Mouse (Mus musculus) stomach, postnatal 0 days (tissue): Measurements from ENCODE around the gene Nos2.

ENCODE experiments used
- CTCF ChIP-seq: IDR thresholded peaks from 2 replicates; pipeline ENCODE4 v1.5.1; 2016; ENCODE audit warnings: antibody characterized with exemption, low read depth, mild to moderate bottlenecking, moderate library complexity
- EP300 ChIP-seq: optimal IDR thresholded peaks from 2 replicates; pipeline ENCODE3; 2016; ENCODE audit warnings: antibody characterized with exemption

- TF ChIP-seq CTCF (peak; percentile 82), EP300 (no peak)
These were observed 46.8 kb downstream of the Nos2 start for GRCm38 (mm10) chr11:78967371-78967770.
